Mouse (Mus musculus): ENCODE measurements at regions not wholly inside any gene's neighbourhood (a gene's known extent, or its start where the extent isn't known, plus 50 kb on each side); places are given as distances from the start of the nearest gene placed in this dataset.

GRCm38 (mm10) chr17:93260366-93261205 lies 61.8 kb downstream of the Adcyap1 start:
- no peak for DNase-seq (ENCODE audit: low read depth, low spot score)

GRCm38 (mm10) chr17:93261206-93261504 lies 62.3 kb downstream of the Adcyap1 start:
- no peak for DNase-seq (ENCODE audit: low read depth, low spot score)

- peak; percentile 57 for DNase-seq (ENCODE audit: low read depth, low spot score)
Observed at GRCm38 (mm10) chr17:93306121-93306520, 107.3 kb downstream of the Adcyap1 start.

DNA sequence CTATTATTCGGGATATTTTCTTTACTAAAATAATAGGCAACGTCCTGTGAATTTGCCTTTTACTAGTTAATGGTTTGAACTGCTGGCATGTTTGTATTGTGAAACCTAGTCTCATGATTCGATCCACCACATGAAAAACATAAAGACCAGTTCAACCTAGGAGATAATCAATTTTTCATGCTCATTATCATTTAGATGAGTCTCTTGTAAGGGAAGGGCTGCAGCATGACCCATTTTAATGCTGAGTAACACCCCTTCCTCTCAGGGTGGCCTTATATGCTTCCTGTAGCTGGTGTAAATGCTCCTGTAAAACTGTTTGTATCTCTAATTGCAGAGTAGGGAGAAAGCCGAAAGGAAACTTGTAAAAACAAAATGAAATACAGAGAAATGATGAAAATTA lies 113.3 kb downstream of the Adcyap1 start:
- DNase-seq (ENCODE audit: low read depth, low spot score) = no peak

DNA sequence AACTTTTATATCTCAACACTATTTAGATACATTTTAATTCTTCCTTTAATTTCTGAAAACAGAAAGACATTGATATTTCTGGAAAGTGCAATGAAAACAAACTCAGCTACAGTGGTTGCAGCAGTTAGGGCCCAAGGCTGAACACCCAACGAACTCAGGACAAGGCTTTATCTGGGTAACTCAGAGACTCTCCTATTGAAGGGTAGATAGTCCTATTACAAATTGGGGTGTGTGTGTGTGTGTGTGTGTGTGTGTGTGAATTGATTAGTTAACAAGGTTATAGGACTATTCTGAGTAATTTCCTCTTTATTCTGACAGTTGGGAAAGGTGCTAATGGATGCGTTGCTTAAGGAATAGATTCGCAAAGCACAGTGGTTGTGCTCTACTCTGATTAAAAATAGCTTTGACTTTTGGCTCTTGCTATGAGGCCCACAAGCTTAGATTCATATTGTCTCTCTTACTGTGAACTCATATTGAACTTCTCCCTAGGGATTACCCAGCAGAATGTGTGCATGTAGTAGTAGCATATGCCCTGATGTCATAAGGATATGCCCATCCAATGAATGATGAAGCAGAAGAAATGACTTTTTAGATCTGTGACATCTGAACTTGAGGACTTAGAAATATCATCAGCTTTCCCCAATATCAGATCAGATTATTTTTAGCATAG lies 114.0 kb downstream of the Adcyap1 start:
- DNase-seq (ENCODE audit: low read depth, low spot score) = no peak

GRCm38 (mm10) chr17:93313310-93313688 lies 114.5 kb downstream of the Adcyap1 start:
- peak; percentile 68 for DNase-seq (ENCODE audit: low read depth, low spot score)

DNA sequence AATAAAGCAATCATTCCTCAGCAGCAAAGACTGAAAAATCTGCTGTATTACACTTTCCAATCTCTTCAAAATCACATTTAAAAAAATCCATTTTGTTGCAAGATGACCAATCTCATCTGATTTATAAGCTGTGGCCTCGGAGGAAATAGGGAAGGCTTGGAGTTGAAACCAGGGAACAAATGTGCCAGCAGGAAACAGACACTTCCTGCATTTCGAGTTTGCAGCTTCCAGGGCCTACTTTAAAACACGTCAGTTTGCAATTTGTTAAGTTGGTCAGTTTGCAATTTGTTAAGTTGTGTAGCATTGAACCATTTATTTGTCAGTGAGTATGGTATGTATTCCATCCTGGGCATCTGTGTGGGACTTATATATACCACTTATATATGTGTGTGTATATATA lies 115.3 kb downstream of the Adcyap1 start:
- no peak for DNase-seq (ENCODE audit: low read depth, low spot score)

- DNase-seq (ENCODE audit: low read depth, low spot score) = peak; percentile 75
Observed at GRCm38 (mm10) chr17:93321482-93321881, 122.7 kb downstream of the Adcyap1 start.

DNA sequence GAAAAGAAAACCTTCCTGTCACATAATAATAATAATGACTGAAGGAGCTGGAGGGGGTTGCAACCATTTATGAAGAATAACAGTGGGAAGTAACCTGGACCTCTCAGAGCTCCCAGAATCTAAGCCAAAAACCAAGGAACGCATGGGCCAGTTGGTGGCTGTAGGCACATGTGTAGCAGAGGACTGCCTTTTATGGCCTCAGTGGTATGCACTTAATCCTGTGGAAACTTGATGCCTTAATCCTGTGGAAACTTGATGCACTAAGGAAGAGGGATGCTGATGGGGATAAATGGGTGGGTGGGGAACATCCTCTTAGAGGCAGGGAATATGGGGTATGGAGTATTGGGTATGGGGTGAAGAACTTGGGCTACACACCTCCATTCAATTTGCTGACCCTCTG lies 138.8 kb downstream of the Adcyap1 start:
- DNase-seq (ENCODE audit: low read depth, low spot score) = no peak

DNA sequence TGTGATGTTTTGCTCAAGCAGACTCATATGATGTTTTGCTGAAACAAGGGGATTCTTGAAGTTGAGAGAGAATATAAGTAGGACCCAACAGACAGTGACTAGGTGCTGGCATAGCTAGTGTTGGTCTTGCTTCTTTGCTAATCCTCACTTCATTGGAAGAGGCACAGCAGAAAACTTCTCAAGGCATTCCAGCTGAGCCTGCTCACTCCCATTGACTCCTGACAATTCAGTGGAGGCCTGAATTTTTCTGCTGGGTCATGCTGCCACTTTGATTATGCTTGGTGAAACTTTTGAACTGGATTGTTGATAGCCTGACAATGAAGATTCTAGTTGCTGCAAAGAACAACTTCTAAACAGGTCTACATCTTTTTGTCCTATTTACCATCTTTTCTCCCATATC lies 156.4 kb downstream of the Adcyap1 start:
- no peak for DNase-seq (ENCODE audit: low read depth, low spot score)

DNA sequence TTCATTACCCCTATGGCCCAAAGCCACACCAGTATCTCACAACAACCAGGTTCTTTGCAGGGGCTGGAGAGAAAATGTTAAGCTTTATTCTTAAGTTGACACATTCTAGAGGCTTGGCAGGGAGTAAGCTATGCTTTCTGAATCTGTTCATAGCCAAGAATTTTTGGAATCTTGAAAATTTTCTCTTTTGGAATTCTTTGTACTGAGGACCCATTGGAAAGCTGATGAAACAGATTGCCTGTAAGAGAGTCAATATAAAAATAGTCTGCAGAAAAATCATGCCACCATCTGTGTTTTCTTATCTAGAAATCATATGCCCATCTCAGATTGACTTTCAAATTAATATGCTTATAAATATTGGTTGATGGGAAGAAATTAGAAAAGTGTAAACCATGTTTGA lies 164.1 kb downstream of the Adcyap1 start:
- DNase-seq (ENCODE audit: low read depth, low spot score) = no peak

DNA sequence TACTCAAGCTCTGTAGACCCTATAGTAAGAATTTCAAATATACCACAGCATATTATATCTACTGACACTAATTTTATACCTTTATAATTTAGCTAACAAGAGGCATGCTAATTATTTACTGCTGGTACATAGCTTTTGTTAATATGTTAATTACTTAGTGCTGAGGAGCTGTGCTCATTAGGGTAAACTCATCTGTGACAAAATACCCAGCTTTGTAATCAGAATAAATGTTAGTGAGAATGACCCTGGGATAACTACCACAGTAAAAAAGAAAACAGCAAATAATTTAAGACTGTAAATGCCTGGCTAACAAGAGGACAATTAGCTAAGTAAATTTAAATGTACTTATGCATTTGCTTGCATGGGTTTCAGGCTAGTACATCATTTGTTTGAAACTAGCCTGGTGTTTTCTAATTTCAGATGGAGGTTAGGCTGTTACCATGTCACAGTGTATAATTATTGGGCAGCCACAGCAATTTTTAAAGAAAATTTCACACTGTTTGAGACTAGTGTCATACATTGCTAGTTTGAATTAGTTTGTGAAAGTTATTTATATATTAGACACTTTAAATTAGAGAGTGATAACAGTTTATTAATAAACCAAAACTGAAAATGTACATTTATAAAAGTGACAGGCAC lies 178.8 kb downstream of the Adcyap1 start:
- no peak for DNase-seq (ENCODE audit: low read depth, low spot score)

- no peak for DNase-seq (ENCODE audit: low read depth, low spot score)
Observed at GRCm38 (mm10) chr17:93379789-93380398, 181.1 kb downstream of the Adcyap1 start.

GRCm38 (mm10) chr17:93390256-93390655 lies 191.4 kb downstream of the Adcyap1 start:
- no peak for DNase-seq (ENCODE audit: low read depth, low spot score)

DNA sequence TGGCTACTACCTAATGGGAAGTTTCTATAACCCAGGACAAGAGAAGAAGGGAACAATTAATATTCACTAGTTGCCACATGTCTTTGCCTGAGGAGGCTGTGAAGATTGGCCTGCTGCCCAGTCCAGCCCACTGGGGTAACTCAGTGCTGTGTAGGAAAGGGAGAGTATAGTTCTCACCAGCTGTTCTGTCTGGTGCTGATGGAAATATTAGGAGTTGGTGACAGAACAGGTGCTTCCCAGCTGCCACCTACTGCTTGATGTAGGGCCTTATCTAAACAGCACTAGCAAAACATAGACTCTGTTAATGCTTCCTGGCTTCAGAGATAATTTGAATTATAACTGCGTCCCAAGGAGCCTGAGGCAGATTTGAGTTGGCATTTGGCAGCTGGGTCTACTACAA lies 210.5 kb downstream of the Adcyap1 start:
- no peak for DNase-seq (ENCODE audit: low read depth, low spot score)
